Mouse (Mus musculus) lung, adult 2 months (tissue): ENCODE measurements at regions not wholly inside any gene's neighbourhood (a gene's known extent, or its start where the extent isn't known, plus 50 kb on each side); places are given as distances from the start of the nearest gene placed in this dataset.

Source experiments
- CTCF ChIP-seq: fragments of 200-500 bp; IDR thresholded peaks from 2 replicates; pipeline ENCODE4 v1.5.1; 2011; ENCODE audit warnings: mild to moderate bottlenecking, low read length, control low read depth; ENCODE audit not compliant: insufficient read depth
- POLR2A ChIP-seq: fragments of 200-500 bp; IDR thresholded peaks from 2 replicates; pipeline ENCODE4 v1.6.1; 2011; ENCODE audit warnings: low read depth, mild to moderate bottlenecking, control low read depth, low read length, borderline replicate concordance; ENCODE audit errors: extremely low read depth

GRCm38 (mm10) chr3:146344402-146345025 is 59.9 kb upstream of the Ssx2ip start:
- TF ChIP-seq CTCF, result no peak
- no peak for TF ChIP-seq POLR2A
